Mouse (Mus musculus) midbrain, embryonic 14.5 days (tissue): ENCODE data around the gene Hspa1a. TPM values are rescaled to one million over a fixed set of nuclear protein-coding genes. Genes with fewer than 3 reads are reported as not detected.
"Not testable (repeated sequence)": the region's sequence is repeated elsewhere in the genome, so short reads cannot be mapped to it uniquely, and the experiment has no call there.

ENCODE experiments used
- ATAC-seq: fragments of 200-750 bp; cut with Nextera tagmentation; 2 replicates; pipeline ENCODE4 v1.8.0; 2017; ENCODE audit warnings: moderate number of reproducible peaks, moderate library complexity; ENCODE audit not compliant: low FRiP score, low TSS enrichment
- DNase-seq: peaks from one replicate; pipeline ENCODE4 v3.0.0-alpha.2; 2015
- H3K27ac ChIP-seq: fragments of 300-500 bp; sonication (generic); replicated peaks from 2 replicates; pipeline ENCODE4 v1.5.1; 2014; ENCODE audit warnings: mild to moderate bottlenecking, low read depth, low read length, moderate library complexity
- H3K27me3 ChIP-seq: fragments of 300-500 bp; sonication (generic); 2 replicates; pipeline ENCODE4 v1.6.1; 2014; ENCODE audit warnings: low read length, control low read depth, mixed read lengths; ENCODE audit not compliant: control insufficient read depth, insufficient read depth
- H3K36me3 ChIP-seq: fragments of 300-500 bp; sonication (generic); 2 replicates; pipeline ENCODE4 v1.6.1; 2014; ENCODE audit warnings: low read length, control low read depth; ENCODE audit not compliant: control insufficient read depth, insufficient read depth
- H3K4me1 ChIP-seq: fragments of 300-500 bp; sonication (generic); 2 replicates; pipeline ENCODE4 v1.6.1; 2014; ENCODE audit warnings: mild to moderate bottlenecking, antibody characterized with exemption, low read length, control low read depth; ENCODE audit not compliant: control insufficient read depth, insufficient read depth
- H3K4me2 ChIP-seq: fragments of 300-500 bp; sonication (generic); 2 replicates; pipeline ENCODE4 v1.6.1; 2014; ENCODE audit warnings: mild to moderate bottlenecking, low read length, moderate library complexity
- H3K4me3 ChIP-seq: fragments of 300-500 bp; sonication (generic); replicated peaks from 2 replicates; pipeline ENCODE4 v1.5.1; 2014; ENCODE audit warnings: low read depth, low read length
- H3K9ac ChIP-seq: fragments of 300-500 bp; sonication (generic); replicated peaks from 2 replicates; pipeline ENCODE4 v1.6.1; 2014; ENCODE audit warnings: mild to moderate bottlenecking, low read length, moderate library complexity
- H3K9me3 ChIP-seq: fragments of 300-500 bp; sonication (generic); 2 replicates; pipeline ENCODE4 v1.6.1; 2016; ENCODE audit warnings: low read length, control low read depth, mixed read lengths; ENCODE audit not compliant: control insufficient read depth
- WGBS: fragments of 180-500 bp; shearing (Covaris S2); extraction: QIAGEN DNeasy Blood & Tissue Kit; methylation state at CpG from one replicate; pipeline ENCODE4 v1.1.7; 2014; 5-methylcytosine and 5-hydroxymethylcytosine counted together
- polyA plus RNA-seq: library from polyadenylated mRNA; unstranded; fragments of >200 nt; fragmentation: Nextera tagmentation; extraction: Ambion mirVana; gene quantifications from 2 replicates; pipeline ENCODE4 v1.2.1, GENCODE M21; 2014

Hspa1a gene
- polyA plus RNA-seq, 1 experiment from 2014 or later = 5.6 TPM

DNA sequence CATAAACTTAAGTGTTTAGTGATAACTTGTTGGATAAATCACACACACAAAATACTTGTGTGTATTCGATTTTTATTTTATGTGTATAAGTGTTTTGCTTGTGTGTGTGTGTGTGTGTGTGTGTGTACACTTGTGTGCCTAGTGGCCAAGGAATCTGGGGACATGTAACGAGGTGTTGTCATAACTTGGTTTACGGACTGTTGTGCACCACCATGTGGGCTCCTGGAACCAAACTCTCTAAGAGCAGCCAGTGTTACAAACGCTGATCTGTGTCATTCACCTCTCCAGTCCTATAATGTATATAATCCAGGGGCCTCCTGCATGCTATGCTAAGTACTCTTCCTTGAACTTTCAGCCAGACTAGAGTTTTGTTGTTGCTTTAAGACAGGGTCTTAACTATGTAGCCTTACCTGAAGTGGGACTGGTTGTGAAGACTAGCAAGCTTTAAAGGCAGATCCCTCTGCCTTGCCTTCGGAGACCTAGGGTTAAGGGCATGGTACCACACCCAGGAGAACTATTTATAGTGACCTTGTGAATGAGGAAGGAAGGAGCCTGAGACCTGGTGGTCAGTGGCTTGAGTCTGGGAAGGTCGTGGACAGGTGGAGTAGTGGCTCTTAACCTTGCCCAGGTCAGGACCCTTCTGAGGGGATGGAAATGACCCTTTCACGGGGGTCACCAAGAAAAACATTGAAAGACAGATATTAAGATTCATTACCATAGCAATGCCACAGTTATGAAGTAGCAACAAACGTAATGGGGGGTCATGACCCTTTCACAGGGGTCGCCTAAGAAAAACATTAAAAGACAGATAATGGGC, 31.3 kb upstream of the Hspa1a start:
- no peak for ATAC-seq
- Histone ChIP-seq H3K9ac (no peak overlapping the region), H3K4me3 (no peak overlapping the region), H3K27ac (no peak overlapping the region), H3K36me3 (peaks cover 37% of the 10 kb centered on the region), H3K27me3 (no peaks in the 10 kb centered on the region), H3K4me1 (peaks cover 11% of the 10 kb centered on the region), H3K9me3 (no peaks in the 10 kb centered on the region), H3K4me2 (peak overlapping the region; percentile 100)
- DNase-seq = no peak
- 82% methylated on average over 9 of the region's 9 CpGs for WGBS

DNA sequence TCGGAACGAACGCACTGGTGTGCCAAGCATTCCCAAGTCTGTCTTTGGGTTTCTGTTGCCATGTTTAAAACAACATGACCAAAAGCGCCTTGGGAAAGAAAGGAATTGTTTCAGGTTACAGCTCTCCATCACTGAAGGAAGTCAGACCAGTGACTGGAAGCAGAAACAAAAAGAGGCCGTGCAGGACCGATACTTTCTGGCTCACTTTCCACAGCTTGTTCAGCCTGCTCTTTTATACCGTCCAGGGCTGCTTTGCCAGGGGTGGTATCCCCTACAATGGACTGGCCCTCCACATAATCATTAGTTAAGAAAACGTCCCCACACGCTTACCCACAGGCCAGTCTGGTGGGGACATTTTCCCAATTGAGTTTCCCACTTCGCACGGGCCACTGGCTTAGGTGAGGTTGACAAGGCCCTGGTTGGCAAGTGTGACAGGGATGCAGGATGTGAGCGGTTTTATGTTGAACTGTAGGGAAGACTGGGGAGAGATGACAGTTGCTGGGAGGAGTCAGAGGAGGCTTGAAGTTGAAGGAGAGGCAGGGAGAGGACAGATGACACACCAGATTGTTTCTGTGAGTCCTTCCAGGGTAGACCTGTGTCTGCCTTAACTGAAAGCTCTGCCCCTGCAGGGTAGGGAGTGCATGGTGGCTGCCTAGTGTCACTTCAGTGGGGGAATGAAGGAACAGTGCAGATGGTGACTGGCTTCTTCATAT, 30.4 kb upstream of the Hspa1a start:
- H3K9ac ChIP-seq = peak overlapping the region; percentile 92
- H3K4me2 ChIP-seq = peak overlapping the region; percentile 100
- DNase-seq (no peak), ATAC-seq (no peak)
- H3K9me3 ChIP-seq = no peaks in the 10 kb centered on the region
- 9% methylated on average over 12 of the region's 12 CpGs for WGBS
- H3K27ac ChIP-seq = no peak overlapping the region
- H3K4me3 ChIP-seq = peak overlapping the region; percentile 86
- H3K36me3 ChIP-seq = peaks cover 29% of the 10 kb centered on the region
- no peaks in the 10 kb centered on the region for H3K27me3 ChIP-seq
- peaks cover 11% of the 10 kb centered on the region for H3K4me1 ChIP-seq

DNA sequence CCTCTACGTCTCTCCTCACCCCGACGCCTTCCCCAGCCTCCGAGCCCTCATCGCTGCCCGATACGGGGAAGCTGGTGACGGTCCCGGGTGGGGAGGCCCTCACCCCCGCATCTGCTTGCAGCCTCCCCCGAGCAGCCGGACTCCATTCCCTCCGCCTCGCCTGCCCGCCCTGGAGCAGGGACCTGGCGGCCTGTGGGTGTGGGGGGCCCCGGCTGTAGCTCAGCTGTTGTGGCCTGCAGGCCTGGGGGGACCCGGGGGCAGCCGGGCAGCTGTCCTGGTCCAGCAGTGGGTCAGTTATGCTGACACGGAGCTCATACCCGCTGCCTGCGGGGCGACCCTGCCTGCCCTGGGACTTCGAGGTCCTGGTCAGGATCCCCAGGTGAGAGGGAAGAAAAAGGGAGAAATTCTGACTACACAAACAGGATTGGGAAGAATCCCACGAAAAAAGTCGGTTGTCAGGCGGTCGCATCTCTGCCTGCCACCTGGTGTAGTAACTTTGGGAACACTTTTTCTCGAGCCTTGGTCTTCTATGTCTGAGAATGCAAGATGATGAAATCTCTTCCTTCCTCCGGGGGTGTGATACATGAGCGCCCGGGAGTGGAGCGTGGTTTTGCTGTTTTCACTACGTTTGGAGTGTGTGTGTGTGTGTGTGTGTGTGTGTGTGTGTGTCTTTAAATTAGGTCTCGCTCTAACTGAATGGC, 29.6 kb upstream of the Hspa1a start:
- WGBS = under 1% methylated on average over 35 of the region's 35 CpGs
- H3K9ac ChIP-seq = peak overlapping the region; percentile 92
- peak; percentile 29 for DNase-seq
- H3K9me3 ChIP-seq = no peaks in the 10 kb centered on the region
- H3K4me3 ChIP-seq = peak overlapping the region; percentile 86
- peak overlapping the region; percentile 96 for H3K27ac ChIP-seq
- ATAC-seq = peak; percentile 53
- H3K36me3 ChIP-seq = peaks cover 23% of the 10 kb centered on the region
- H3K4me2 ChIP-seq = peak overlapping the region; percentile 100
- peaks cover 11% of the 10 kb centered on the region for H3K4me1 ChIP-seq
- H3K27me3 ChIP-seq = no peaks in the 10 kb centered on the region

DNA sequence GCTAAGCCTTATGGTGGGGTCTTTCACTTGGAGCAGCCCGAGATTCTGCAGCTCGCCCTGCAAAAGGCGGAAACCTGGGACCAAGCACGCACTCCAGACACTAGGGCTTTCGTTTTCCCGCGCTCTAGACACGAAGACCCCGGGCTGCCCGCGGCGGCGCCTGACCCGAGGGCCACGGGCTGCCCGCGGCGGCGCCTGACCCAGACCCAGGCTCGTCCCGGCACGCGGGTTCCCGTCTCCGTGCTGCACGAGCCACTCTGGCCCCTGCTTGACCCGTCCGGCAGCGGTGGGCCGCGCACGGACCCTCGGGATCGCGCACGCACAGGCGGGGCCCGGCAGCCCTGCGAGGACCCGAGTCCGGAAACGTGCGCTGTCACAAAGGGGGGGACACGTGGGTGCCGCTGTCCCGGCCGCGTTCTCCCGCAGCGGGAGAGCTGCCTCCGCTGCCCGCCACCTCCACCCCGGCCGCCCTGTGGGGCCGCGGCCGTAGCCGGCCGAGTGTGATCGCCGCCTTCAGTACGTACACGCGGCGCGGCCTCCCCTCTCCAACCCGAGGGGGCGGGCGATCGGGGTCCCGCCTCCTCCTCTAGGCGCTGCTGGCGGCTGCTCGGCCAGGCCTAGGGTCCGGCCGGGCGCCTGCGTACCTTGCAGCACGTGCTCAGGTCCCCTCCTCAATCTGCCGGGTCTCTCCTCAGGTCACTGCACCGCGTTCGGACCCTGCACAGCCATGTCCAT, 28.9 kb upstream of the Hspa1a start, which contains the start of gene Vars:
Gene Vars, plus strand, starts transcription at position 271 of the 735 bp plus-strand sequence.
- WGBS = under 1% methylated on average over 74 of the region's 83 CpGs

DNA sequence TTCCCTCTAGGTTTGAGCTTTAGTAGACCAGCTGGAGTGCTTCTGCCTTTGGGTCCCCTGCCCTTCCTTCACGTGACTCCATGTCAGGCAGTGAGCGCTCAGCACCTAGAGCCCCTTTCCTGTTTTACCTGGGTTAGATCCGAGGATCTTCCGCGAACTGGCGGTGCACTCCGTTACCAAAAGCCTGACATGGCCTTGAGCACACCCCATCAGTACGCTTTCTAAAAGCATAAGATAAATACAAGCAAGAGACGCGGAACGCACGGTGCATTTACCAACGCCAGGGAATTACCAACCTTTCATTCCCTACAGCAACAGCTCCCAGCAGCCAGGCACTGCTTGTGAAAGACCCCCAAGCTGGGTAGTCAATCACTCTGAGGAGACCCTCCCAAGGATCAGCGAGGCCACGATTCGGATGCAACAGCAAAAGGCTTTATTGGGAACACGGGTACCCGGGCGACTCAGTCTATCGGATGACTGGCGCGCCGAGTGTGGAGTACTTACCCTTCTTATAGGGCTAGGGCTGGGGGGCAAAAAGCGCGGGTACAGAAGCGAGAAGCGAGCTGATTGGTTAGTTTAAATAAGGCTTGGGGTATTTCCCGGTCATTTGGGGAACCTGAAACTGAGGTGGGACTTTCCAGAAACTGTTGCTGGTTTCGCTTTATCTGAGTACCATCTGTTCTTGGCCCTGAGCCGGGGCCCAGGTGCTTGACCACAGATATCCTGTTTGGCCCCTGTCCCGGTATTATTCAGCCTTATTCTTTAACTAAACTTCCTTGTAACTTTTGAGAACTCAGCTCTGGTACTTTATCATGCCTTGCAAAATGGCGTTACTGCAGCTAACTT, 28.1 kb upstream of the Hspa1a start:
- H3K27me3 ChIP-seq, DNase-seq, H3K9me3 ChIP-seq, ATAC-seq: not testable (repeated sequence)
- Histone ChIP-seq H3K27ac (peak overlapping the region; percentile 96; the same call in 1 of the 2 replicates), H3K4me1 (peaks cover 11% of the 10 kb centered on the region), H3K4me3 (peak overlapping the region; percentile 86), H3K4me2 (peak overlapping the region; percentile 100), H3K36me3 (peaks cover 12% of the 10 kb centered on the region), H3K9ac (peak overlapping the region; percentile 92; the same call in 1 of the 2 replicates)
- 26% methylated on average over 29 of the region's 32 CpGs for WGBS

More for the DNA sequence above, 28.9 kb upstream of the Hspa1a start, which contains the start of gene Vars:
- ATAC-seq = peak; percentile 88
- Histone ChIP-seq H3K27ac (peak within 1 kb of the TSS; percentile 96), H3K27me3 (no peaks in the 10 kb centered on the region), H3K4me2 (peak within 1 kb of the TSS; percentile 100), H3K4me3 (peak within 1 kb of the TSS; percentile 86), H3K9me3 (no peaks in the 10 kb centered on the region), H3K36me3 (peaks cover 20% of the 10 kb centered on the region), H3K9ac (peak within 1 kb of the TSS; percentile 92), H3K4me1 (peaks cover 11% of the 10 kb centered on the region)
- DNase-seq = peak; percentile 88

DNA sequence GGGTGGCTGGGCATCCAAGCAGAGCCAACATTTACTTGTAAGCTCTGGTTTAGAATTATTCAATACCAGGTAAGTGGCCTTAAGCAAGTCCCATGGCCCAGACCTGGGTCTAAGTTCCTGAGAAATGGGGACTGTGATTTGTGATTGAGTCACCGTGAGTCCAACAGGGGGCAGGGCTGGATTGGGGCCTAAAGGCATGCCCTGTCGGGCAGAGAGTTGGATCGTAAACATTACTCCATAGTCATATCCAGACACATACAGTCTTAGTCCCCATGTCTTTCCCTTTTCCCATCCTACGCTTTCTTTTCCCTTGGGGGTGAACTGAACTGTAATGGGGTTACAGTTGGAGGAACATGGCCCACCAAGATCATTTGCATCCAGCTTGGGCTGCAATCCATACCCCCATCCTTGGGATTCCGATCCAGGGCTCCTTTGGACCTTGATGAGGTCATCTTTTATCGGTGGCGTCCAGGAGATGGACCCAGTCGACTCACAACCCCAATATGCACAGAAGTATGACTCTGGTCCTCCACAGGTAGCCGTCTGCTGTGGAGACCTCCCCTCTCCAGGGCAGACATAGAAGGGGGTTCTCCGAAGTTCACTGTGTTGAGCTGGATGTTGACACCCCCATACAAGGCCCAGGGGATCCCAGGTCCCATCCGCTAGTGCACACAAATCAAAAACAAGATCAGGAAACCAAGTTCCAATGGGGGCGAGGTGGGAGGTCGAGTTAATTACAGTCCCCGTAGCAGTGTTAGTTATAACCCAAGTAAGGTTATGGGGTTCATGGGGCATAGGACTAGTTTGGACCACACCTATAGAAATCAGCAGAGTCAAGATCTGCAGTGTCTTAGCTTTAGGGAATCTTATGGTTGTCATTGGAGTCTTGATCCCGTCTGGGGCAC, 26.8 kb upstream of the Hspa1a start:
- no peak overlapping the region for H3K9ac ChIP-seq

DNA sequence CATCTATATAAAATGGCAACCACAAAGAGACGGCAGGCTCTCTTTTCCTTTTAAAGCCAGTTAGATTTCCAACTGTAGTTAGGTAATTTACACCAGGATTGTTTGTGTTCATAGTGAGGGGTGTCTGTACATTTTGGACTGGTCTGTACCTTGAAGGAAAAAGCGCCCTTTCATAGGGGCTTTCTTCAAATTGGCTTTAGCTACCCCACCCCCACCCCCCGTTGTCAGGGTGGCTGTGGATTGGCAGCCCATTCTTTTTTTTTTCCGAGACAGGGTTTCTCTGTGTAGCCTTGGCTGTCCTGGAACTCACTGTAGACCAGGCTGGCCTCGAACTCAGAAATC, 25.2 kb upstream of the Hspa1a start:
- H3K27ac ChIP-seq = no peak overlapping the region
- WGBS = 81% methylated on average over 5 of the region's 5 CpGs
- no peaks in the 10 kb centered on the region for H3K9me3 ChIP-seq
- H3K4me3 ChIP-seq = no peak overlapping the region
- DNase-seq (no peak), ATAC-seq (no peak)
- peaks cover 4% of the 10 kb centered on the region for H3K4me1 ChIP-seq
- H3K36me3 ChIP-seq = no peaks in the 10 kb centered on the region
- no peaks in the 10 kb centered on the region for H3K27me3 ChIP-seq
- H3K4me2 ChIP-seq = no peak overlapping the region
- no peak overlapping the region for H3K9ac ChIP-seq

More for the DNA sequence above, 26.8 kb upstream of the Hspa1a start:
- ATAC-seq = no peak
- H3K27ac ChIP-seq = no peak overlapping the region
- no peak overlapping the region for H3K4me2 ChIP-seq
- no peak for DNase-seq
- H3K9me3 ChIP-seq = no peaks in the 10 kb centered on the region
- H3K36me3 ChIP-seq = no peaks in the 10 kb centered on the region
- 93% methylated on average over 15 of the region's 15 CpGs for WGBS
- no peaks in the 10 kb centered on the region for H3K27me3 ChIP-seq
- peaks cover 11% of the 10 kb centered on the region for H3K4me1 ChIP-seq
- H3K4me3 ChIP-seq = no peak overlapping the region
